Mouse (Mus musculus) activated CD4-positive, CD25-positive, alpha-beta regulatory T cell, adult 4 months (primary cell): ENCODE measurements around the gene Strn3. TPM values are rescaled to one million over a fixed set of nuclear protein-coding genes. Genes with fewer than 3 reads are reported as not detected.
"Not testable (repeated sequence)": the region's sequence is repeated elsewhere in the genome, so short reads cannot be mapped to it uniquely, and the experiment has no call there.

Experiments
- ATAC-seq: one replicate; pipeline ENCODE4 v1.8.0; 2017
- polyA plus RNA-seq, 2 experiments: library from polyadenylated mRNA; unstranded; fragments of 100-300 nt; shearing (Covaris generic); gene quantifications; one replicate each; pipeline ENCODE4 v1.2.1; 2017

Strn3 gene
- polyA plus RNA-seq, 2 experiments from 2014 or later: 15.6 to 23.2 TPM

GRCm38 (mm10) chr12:51606138-51606537 is 85.6 kb downstream of the Strn3 start:
- ATAC-seq: no peak

GRCm38 (mm10) chr12:51603306-51603705 is 88.4 kb downstream of the Strn3 start:
- no peak for ATAC-seq

GRCm38 (mm10) chr12:51594030-51594470 is 97.6 kb downstream of the Strn3 start:
- no peak for ATAC-seq

- no peak for ATAC-seq
Measured at GRCm38 (mm10) chr12:51593229-51594029, 98.3 kb downstream of the Strn3 start, which contains the start of gene Coch. Coch (plus strand) TSS chr12:51593341.

GRCm38 (mm10) chr12:51592888-51593228 is 98.8 kb downstream of the Strn3 start:
- ATAC-seq: no peak

- no peak for ATAC-seq
Measured at GRCm38 (mm10) chr12:51591921-51592320, 99.8 kb downstream of the Strn3 start.

DNA sequence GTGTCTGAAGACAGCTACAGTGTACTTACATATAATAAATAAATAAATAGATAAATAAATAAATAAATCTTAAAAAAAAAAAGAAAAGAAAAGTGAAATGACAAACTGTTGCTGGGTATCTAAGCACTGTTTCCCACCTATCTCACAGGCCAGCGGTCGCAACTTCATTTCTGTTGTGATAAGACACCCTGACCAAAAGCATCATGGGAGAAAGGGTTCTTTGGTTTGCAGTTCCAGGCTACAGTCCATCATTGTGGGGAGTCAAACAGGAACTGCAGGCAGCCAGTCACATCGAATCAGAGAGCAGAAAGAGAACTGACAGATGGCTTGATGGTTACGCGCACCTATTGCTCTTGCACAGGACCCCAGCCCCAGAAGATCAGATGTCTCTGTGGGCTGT is 102.4 kb downstream of the Strn3 start:
- ATAC-seq: no peak

GRCm38 (mm10) chr12:51577816-51578215 is 113.9 kb downstream of the Strn3 start:
- not testable (repeated sequence) for ATAC-seq

DNA sequence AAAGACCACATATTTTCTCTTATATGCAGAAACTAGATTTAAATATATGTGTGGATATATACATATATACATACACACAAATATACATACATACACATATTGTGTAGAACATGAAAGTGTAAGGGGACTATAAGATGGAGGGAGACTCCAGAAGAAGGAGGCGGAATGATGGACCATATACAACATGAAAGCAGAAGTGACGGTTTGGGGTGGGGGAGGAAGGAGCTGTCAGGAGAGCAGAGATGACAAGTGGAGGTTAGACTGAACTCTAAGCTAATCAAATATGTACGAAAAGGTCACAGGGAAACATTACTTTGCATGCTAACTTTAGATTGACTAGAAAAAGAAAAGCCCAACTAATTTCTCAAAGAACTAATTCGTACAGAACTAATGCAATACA is 119.0 kb downstream of the Strn3 start:
- ATAC-seq: no peak

- ATAC-seq: no peak
Measured at GRCm38 (mm10) chr12:51569944-51570343, 121.8 kb downstream of the Strn3 start.

DNA sequence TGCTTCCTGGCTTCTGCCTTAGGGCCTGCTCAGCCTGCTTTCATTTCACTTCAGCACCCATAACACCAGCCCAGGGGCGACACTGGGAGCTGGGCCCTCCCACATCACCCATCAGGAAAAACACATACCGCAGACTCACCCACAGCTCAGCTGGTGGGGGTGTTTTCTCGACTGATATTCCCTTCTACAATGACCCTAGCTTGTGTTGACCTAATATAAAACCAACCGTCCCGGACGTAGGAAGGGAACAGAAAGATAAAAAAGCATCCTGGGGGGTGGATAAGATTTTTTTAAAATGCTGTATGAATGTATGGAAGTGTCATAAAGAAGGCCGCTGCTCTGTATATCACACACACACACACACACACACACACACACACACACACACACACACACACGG is 122.2 kb downstream of the Strn3 start:
- no peak for ATAC-seq

DNA sequence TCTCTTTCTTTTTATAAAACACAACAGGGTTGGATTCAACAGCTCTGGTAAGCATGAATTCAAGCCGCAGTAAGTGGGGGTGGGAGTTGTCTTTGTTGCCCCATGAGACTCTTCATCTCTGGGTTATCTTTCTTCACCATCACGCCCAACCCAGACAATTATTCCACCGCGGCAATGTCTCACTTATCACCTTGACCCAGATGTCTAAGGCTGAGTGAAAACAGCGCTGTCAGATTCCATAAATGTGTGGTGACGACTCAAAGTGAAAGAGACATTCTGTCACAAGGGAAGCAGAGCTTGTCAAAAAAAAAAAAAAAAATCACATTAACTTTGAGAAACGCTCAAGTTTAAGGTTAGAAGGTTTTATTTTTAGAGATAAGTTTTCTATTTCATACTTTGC is 124.5 kb downstream of the Strn3 start:
- ATAC-seq: no peak

- no peak for ATAC-seq
Measured at GRCm38 (mm10) chr12:51561416-51561815, 130.3 kb downstream of the Strn3 start.

Other genes with a start within 250 kb of the Strn3 start
- gene Coch, start 98.6 kb downstream of the Strn3 start, polyA plus RNA-seq: under 1 TPM in 1 of 2 experiments, not detected in 1; 0.16 TPM
- gene Ap4s1, start 864 bp downstream of the Strn3 start, polyA plus RNA-seq: 10 to 100 TPM; 15.8 to 16.7 TPM
- gene Hectd1, start 137.6 kb upstream of the Strn3 start, polyA plus RNA-seq: 10 to 100 TPM; 58.5 to 73.1 TPM